Mouse (Mus musculus): ENCODE results near the gene March6.
A peak's percentile ranks its signal among the peaks of the same experiment; 100 is the strongest.

The March6 gene

DNA sequence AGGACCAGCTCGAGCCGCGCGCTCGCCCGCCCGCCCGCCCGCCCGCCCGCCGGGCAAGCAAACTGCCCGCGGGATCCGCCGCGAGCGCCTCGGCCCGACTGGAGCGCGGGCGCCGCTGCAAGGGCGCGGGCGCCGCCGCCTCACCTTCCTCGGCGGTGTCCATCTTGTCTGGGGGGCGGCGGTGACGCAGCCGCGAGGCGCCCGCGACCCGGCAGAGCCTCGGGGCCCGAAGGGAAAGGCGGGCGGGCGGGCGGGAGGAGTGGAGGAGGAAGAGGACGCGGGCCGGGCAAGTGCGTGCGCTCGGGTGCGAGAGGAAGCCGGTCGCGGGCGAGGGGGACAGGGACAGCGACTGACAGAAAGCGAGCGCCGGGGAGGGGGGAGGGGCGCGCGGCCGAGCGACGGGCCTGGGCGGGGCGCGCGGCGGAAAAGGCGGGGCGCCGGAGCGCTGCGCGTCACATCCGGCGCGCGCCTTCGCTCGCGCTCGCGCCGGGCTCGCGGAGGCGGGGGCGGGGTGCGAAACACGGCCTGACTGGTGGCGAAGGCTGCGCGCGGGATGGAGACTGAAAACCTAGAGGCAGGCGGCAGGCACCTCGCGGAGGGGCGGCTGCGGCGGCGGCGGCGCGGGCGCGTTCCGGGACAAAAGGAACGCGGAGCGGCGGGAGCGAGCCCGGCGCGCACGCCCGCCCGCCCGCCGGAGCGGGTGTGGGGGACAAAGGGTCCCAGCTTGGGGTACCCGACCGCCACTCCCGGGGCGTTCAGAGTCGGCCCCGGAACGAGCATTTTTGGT is at the start of gene March6:
March6 (minus strand) TSS at position 395 of the 787 bp plus-strand sequence.
- peak; percentile 92 to 95 for DNase-seq

GRCm38 (mm10) chr15:31576076-31576475 is 45.2 kb upstream of the March6 start:
- no peak for DNase-seq

DNA sequence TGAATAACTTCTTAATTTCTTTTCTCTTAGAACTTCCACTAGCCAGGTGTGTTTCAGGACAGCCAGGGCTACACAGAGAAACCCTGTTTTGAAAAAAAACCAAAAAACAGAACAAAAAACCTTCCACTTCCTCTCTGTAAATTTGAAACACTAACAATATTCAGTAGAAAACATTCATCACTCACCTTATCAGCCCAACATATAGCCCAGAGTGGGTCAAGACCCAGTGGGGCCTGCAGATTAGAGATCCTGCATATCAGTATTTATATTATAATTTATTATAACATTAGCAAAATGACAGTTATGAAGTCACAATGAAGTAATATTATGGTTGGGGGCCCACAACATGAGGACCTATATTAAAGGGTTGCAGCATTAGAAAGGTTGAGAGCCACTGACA is 42.8 kb upstream of the March6 start:
- DNase-seq = no peak

- no peak for DNase-seq
These were observed 42.4 kb upstream of the March6 start for GRCm38 (mm10) chr15:31573287-31573686.

GRCm38 (mm10) chr15:31571906-31572722 is 41.3 kb upstream of the March6 start:
- no peak for DNase-seq

DNA sequence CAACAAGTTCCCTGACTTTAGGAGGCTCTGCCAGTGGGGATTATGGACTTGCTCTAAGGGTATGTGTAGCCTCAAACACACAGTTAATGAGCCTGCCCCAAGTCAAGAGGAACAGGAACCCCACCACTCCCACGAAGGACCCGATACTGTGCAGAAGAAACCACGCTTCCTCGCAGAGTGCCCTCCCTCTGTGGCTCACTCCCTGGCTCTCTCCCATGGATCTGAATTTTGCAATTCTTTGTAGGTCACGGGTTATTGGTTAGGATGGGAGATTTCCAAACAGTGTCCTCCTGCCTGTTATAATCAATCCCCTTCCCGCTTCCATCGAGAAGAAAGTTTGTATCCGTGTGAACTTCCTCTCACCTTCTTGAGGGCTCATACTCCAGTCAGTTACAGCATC is 40.1 kb upstream of the March6 start:
- no peak for DNase-seq

DNA sequence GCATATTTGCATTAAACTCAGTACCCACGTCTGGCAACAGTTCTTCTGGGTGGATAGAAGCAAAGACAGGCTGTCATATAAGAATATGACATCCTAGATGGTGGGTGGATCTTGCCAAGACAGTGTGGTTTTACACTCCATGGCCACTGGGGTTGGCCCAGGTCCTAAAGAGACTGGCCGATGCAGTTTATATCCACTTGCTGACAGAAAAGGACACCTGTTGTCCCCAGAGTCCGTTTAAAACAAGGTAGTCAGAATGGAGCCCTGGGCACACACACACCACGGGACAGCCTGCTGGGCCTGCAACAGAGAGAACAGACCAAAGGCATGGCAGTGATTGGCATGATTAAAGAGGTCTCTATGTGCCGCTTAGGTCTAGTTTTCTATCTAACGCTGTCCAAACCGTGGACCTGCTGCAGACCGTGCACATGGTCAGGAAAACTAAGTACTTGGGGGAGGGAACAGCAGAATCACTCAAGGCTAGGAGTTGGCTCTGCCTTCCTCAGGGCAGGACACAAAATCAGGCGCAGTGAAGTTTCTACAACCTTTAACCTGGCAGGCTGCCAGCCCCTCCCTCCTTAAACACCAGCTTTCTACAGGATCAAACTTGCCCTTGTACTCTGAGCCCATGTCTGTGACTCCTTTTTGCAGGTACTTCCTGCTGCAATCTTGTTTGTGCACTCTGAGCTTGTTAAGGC is 38.6 kb upstream of the March6 start:
- DNase-seq = peak in 1 of 2 experiments; percentile 50

GRCm38 (mm10) chr15:31568581-31568996 is 37.7 kb upstream of the March6 start:
- DNase-seq = peak; percentile 69 to 84

DNA sequence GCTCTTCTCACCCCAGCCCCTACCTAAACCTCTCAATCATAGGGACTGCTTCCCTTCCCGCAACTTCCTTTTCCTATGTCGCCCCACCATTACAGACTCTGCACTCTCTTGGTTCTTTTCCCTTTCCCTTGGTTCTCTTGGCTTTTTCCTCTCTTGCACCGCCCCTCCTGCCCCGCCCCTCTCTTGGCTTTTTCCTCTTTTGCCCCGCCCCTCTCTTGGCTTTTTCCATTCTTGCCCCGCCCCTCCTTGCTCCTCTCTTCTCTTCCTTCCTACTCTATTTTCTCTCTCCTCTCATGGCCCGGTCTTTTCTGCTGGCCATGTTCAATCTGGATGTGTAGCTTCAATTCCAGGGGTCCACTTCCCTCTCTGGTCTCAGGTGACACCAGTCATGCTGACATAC is 36.6 kb upstream of the March6 start:
- no peak for DNase-seq

- DNase-seq = no peak
These were observed 34.9 kb upstream of the March6 start for GRCm38 (mm10) chr15:31565786-31566185.

GRCm38 (mm10) chr15:31565184-31565583 is 34.3 kb upstream of the March6 start, which contains the start of gene Cmbl:
Gene Cmbl, plus strand, starts transcription at chr15:31565389.
- no peak for DNase-seq

DNA sequence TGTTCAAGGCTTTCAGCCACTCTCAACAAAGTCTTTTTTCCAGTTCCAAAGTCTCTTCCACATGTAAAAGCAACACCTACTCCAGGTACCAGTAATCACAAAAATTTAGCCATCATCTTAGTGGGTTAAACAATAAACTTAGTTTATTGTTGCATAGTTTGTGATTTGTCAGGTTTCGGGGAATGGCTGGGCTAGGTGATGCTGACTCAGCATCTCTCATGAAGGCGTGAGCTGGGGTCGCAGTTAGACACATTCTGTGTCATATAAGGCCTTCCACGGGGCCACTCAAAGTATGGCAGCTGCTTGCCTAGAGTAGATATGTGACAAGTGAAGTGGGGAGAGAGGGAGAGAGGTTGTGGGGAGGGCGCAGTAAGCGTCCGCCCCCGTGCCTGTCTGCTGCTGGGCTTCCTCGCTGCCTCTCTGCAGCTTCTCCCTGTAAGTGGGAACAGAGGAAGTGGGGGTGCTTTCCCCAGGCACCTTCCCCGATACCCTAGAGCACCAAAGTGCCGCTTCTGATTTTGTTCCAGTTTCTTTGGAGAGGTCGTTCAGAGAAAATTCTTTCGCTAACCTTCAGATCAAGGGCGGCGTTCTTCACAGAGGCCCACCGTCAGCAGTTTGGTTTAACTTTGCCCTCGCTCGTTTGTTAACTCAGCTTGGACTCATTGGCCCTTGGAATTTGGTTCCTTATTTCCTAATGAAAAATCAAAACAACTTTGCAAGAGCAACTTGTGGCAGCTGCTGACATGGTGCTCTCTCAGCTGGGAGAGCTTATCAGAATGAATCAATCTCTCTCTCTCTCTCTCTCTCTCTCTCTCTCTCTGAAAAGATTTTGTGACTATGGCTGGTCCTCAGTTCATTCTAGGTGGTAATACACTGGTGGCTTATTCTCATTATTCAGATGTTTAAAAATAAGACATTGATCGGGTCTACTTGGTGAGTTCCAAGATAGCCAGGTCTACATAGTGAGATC is 33.0 kb upstream of the March6 start:
- peak; percentile 28 to 53 for DNase-seq

DNA sequence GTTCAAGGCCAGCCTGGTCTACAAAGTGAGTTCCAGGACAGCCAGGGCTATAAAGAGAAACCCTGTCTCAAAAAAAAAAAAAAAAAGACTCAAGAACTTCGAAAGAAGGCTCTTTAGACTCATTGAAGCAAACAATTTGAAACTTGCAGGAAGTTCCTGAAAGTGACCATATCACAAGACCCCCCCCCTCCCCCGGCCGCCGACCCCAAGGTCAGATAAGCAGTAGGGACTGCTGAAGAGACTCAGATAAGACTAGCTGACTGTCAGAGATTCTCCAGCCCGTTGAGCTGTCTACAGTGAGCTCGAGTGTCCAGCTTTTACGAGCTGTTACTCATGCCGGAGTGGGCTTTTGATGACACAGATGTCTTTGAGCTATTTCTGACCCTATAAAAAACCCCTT is 32.0 kb upstream of the March6 start:
- no peak for DNase-seq

GRCm38 (mm10) chr15:31561976-31562375 is 31.1 kb upstream of the March6 start:
- no peak for DNase-seq

- DNase-seq = no peak
These were observed 30.5 kb upstream of the March6 start for GRCm38 (mm10) chr15:31561390-31561789.

GRCm38 (mm10) chr15:31554855-31555254 is 24.0 kb upstream of the March6 start:
- DNase-seq = no peak

DNA sequence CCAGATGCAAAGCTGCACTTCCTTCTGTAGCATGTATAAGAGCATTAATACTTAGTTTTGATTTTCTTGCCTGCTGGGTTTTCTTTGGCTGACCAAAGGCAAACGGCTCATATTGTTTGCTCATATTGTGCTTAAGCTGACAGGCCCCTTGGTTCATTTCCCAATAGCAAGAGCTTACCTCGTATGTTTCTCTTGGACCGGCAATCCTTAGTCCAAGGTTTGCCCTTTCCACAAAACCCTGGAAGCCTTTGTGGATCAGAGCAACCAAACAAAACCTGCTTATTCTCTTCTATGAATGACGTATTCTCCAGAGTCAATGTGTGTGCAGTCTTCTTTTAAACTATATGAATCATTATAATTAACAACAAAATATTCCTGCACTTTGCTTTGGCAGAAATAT is 19.5 kb upstream of the March6 start:
- DNase-seq = no peak

DNA sequence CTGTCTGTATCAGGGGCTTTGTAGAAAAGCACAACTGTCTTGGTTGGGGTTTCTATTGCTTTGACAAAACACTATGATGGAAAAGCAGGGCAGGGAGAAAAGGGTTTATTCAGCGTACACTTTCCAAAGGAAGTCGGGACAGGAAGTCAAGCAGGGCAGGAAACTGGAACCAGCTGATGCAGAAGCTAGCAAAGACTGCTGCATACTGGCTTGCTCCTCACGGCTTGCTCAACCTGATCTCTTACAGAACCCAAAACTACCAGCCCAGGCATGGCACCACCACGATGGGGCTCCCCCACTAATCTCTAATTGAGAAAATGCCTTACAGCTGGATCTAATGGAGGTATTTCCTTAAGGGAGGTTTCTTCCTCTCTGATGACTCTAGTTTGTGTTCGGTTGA is 16.6 kb upstream of the March6 start:
- no peak for DNase-seq

DNA sequence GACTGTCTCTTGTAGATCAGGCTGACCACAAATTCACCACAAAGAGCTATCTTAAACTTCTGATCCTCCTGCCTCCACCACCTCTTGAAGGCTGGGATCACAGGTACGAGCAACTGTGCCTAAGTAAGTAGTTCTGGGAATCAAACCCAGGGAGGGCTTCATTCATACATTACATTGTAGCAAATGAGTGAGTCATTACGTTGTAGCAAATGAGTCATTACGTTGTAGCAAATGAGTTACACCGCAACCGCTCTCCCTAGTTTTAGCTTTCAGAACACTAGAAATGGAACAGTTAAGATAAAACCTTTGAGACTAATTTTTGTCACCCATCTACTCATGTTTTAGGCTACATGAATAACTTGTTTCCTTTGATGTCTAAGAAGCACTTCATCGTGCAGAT is 15.4 kb upstream of the March6 start:
- no peak for DNase-seq

GRCm38 (mm10) chr15:31545058-31545457 is 14.2 kb upstream of the March6 start:
- DNase-seq = no peak

- no peak for DNase-seq
These were observed 12.4 kb upstream of the March6 start for GRCm38 (mm10) chr15:31543246-31543645.
